Mouse (Mus musculus): ENCODE results near the gene Atr.

- TF ChIP-seq TCF3 (IDR thresholded peaks at IDR 0.05; ENCODE audit: insufficient read length, low read depth) (no peak), E2F4 (IDR thresholded peaks at IDR 0.05; ENCODE audit: insufficient read depth) (no peak), TCF12 (IDR thresholded peaks at IDR 0.05; ENCODE audit: insufficient read depth, poor library complexity, severe bottlenecking) (no peak), POLR2A (IDR thresholded peaks at IDR 0.05; ENCODE audit: insufficient read length, low read depth) (no peak), MAX (IDR thresholded peaks at IDR 0.05; ENCODE audit: low read depth) (no peak), USF1 (IDR thresholded peaks at IDR 0.05; ENCODE audit: low read depth) (no peak), MYOD1 (IDR thresholded peaks at IDR 0.05; ENCODE audit: control insufficient read depth in 1 of 3, insufficient read length in 2 of 3, low read depth in 2 of 3) (no peak)
Measured at GRCm38 (mm10) chr9:95964037-95964436, 106.6 kb downstream of the Atr start.

All from myocyte (in vitro differentiated cells).